Mouse (Mus musculus) heart, postnatal 4 days (tissue): ENCODE measurements around the gene Taok3. TPM values are rescaled to one million over a fixed set of nuclear protein-coding genes. Genes with fewer than 3 reads are reported as not detected.

Experiments used
- DNase-seq: peaks from one replicate; pipeline ENCODE4 v3.0.0; 2021
- total RNA-seq, 2 experiments: library from RNA; stranded (reverse); gene quantifications; 2 replicates each; pipeline ENCODE4 v1.2.3; 2021

Taok3 gene
- total RNA-seq, 2 experiments from 2014 or later: 8.6 to 10.5 TPM

- no peak for DNase-seq
Measured at GRCm38 (mm10) chr5:117184832-117185231, 64.9 kb downstream of the Taok3 start.

- no peak for DNase-seq
Measured at GRCm38 (mm10) chr5:117185673-117186072, 65.7 kb downstream of the Taok3 start.

- DNase-seq: no peak
Measured at GRCm38 (mm10) chr5:117192061-117192460, 72.1 kb downstream of the Taok3 start.

- peak; percentile 15 for DNase-seq
Measured at GRCm38 (mm10) chr5:117193748-117194147, 73.8 kb downstream of the Taok3 start.

GRCm38 (mm10) chr5:117194672-117195071 is 74.7 kb downstream of the Taok3 start:
- no peak for DNase-seq

- no peak for DNase-seq
Measured at GRCm38 (mm10) chr5:117196551-117196950, 76.6 kb downstream of the Taok3 start.

GRCm38 (mm10) chr5:117198390-117198789 is 78.5 kb downstream of the Taok3 start:
- DNase-seq: no peak

- no peak for DNase-seq
Measured at GRCm38 (mm10) chr5:117207286-117207685, 87.4 kb downstream of the Taok3 start.

GRCm38 (mm10) chr5:117214016-117214415 is 94.1 kb downstream of the Taok3 start:
- peak; percentile 16 for DNase-seq

- DNase-seq: no peak
Measured at GRCm38 (mm10) chr5:117231059-117231458, 111.1 kb downstream of the Taok3 start.

- DNase-seq: no peak
Measured at GRCm38 (mm10) chr5:117236540-117236939, 116.6 kb downstream of the Taok3 start.

GRCm38 (mm10) chr5:117239106-117239505 is 119.2 kb downstream of the Taok3 start:
- no peak for DNase-seq

- no peak for DNase-seq
Measured at GRCm38 (mm10) chr5:117240321-117240731, 120.4 kb downstream of the Taok3 start.

- DNase-seq: peak; percentile 21
Measured at GRCm38 (mm10) chr5:117240761-117241322, 120.9 kb downstream of the Taok3 start.

- DNase-seq: no peak
Measured at GRCm38 (mm10) chr5:117241935-117242531, 122.1 kb downstream of the Taok3 start.

- DNase-seq: no peak
Measured at GRCm38 (mm10) chr5:117242671-117243478, 122.9 kb downstream of the Taok3 start.

- no peak for DNase-seq
Measured at GRCm38 (mm10) chr5:117245170-117245569, 125.2 kb downstream of the Taok3 start.

GRCm38 (mm10) chr5:117248351-117248750 is 128.4 kb downstream of the Taok3 start:
- DNase-seq: no peak

- DNase-seq: no peak
Measured at GRCm38 (mm10) chr5:117250796-117251195, 130.9 kb downstream of the Taok3 start.

- DNase-seq: no peak
Measured at GRCm38 (mm10) chr5:117251763-117252162, 131.8 kb downstream of the Taok3 start.

- no peak for DNase-seq
Measured at GRCm38 (mm10) chr5:117258276-117258675, 138.3 kb downstream of the Taok3 start.

- no peak for DNase-seq
Measured at GRCm38 (mm10) chr5:117263566-117263965, 143.6 kb downstream of the Taok3 start.

GRCm38 (mm10) chr5:117264701-117265100 is 144.8 kb downstream of the Taok3 start:
- DNase-seq: peak; percentile 52

- no peak for DNase-seq
Measured at GRCm38 (mm10) chr5:117267913-117268312, 148.0 kb downstream of the Taok3 start.
